Mouse (Mus musculus): Measurements from ENCODE around the gene Gsk3a.

DNA sequence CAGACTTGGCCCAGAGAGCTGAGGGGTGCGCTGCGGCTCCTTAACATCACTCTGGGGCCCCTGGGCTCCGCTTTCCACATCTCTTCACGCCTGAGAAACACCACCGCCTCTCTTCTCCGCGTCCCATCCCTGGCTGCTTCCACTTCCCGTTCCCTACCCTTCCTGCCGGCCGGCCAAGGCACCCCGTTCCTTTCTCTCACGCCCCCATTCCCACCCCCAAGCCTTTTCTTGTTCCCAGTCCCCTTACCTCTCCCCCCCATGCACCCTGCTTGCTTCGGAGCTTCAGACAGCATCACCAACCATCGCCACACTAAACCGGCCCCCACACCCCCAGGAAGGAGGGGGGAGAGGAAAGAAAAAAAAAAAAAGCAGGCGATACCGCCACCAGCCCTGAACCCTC, 59.3 kb downstream of the Gsk3a start:
- TF ChIP-seq CTCF (IDR thresholded peaks at IDR 0.05; ENCODE audit: control insufficient read depth, insufficient read depth, insufficient replicate concordance, low read depth, low read length) (no peak), POLR2A (IDR thresholded peaks at IDR 0.05; ENCODE audit: control insufficient read depth, low read depth, low read length) (no peak)
